Mouse (Mus musculus): ENCODE results near the gene Flii. TPM values are rescaled to one million over a fixed set of nuclear protein-coding genes. Genes with fewer than 3 reads are reported as not detected.

Flii gene
- 100 to 1,000 TPM; 104 to 113 TPM for total RNA-seq (2021)
- long read RNA-seq, experiment 1, full-length matches to known transcripts, result 47 of 76 reads
- long read RNA-seq, experiment 1, partial matches to known transcripts, result 8 of 76 reads
- long read RNA-seq, experiment 1, other reads (novel, unspliced or antisense), result 21 of 76 reads
- long read RNA-seq, experiment 2, full-length matches to known transcripts, result 87 of 138 reads
- long read RNA-seq, experiment 2, partial matches to known transcripts, result 16 of 138 reads
- long read RNA-seq, experiment 2, other reads (novel, unspliced or antisense), result 35 of 138 reads

DNA sequence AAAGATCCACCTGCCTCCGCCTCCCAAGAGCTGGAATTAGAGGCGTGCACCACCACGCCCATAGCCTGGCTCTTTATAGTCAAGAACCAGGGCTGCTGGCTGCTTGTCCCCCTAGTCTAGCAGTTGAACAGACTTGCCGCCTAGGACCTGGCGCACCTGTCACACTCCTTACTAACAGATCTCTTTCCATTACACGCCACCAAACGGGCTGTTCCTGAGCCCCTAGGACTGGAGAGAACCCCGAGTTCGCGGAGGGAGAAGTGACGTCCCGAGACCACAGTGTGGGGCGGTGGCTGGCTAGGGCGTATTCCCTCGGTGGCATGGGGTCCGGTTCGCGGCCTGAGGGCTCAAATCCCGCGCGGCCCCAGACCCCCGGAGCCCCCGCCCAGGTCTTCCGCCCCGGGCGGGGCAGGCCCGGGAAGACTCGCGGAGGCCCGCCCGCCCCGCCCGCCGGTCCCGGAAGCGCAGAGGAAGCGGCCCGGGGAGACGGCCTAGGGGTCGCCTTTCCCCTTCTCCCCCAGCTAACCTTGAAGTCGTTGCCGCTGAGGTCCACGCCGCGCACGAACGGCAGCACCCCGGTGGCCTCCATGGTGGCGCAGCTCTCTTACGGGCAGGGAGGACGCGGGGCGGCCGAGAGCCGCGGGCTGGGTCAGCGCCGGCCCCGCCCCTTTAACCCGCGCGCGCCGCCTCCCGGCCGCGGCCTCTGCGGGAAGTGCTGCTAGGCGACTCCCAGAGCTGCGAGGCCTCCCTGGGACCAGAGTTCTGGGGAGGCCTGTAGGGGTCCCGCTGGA lies at the start of gene Flii:
Gene Flii (minus strand): TSS at position 663 of the 791 bp plus-strand sequence.
- peak; percentile 80 to 83 for DNase-seq (ENCODE audit: low spot score in 2 of 2)

DNA sequence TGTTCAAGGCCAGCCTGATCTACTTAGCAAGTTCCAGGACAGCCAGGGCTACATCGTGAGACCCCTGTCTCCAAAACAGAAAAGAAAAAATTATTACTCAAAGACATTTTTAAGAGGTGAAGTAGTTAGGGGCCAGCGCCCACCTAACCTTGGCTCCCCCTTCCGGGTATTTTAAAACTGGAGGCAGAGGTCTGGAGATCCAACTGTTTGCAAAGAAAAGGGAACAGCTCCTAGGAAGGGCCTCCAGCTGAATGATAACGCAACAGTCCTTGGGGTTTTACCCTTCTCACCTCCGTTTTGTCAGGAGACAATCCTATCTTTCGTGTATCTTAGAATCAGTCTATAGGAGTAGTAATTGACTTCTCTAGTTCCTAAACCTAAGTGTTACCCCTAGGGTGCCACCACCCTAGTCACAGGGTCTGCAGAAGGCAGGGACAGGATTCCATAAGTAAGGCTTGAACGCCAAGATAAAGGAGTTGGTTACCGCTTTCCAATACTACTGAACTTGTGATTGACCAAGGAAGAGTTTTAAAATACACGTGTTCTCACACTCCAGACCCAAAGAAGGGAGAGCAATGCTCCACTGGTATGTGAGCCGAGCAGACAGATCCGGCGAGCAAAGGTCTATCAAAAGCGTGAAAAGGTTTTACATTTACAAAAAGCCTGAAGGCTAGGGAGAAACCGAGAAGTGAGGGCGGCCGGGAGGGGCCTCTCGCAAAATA lies 49.2 kb upstream of the Flii start:
- no peak for DNase-seq (ENCODE audit: low spot score in 2 of 2)

DNA sequence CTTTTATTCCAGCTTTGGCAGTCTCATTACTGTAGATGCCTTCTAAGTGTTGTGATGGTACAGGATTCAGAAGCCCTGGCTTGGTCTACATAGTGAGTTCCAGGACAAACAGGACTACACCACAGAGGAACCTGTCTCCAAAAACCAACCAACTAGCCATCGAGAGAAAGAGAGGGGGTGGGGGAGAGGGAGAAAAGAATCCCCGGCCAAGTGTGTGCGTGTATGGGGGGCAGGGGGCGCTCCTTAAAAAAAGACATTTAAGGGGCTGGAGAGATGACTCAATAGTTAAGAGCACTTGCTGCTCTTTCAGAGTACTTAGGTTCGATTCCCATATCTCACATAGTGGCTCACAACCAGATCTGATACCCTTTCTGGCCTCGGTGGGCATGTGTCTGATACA lies 48.5 kb upstream of the Flii start:
- no peak for DNase-seq (ENCODE audit: low spot score in 2 of 2)

DNA sequence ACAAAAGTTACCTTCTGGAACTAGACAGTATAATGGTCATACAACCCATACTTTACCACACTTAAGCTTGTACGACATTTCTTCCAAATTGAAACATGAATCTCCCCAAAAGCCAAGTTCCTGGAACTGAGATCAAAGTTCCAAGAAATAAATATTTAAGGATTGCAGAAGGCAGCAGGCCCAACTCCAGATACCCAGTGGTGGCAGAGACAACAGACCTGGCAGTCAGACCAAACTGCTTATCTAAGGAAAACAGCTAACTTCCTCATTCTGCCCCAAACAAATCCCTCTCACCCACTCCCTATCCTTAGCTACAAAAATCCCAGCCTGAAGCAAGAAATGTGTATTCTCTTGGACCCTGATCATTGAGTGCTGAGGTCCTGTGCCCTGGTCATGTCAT lies 47.8 kb upstream of the Flii start:
- no peak for DNase-seq (ENCODE audit: low spot score in 2 of 2)

DNA sequence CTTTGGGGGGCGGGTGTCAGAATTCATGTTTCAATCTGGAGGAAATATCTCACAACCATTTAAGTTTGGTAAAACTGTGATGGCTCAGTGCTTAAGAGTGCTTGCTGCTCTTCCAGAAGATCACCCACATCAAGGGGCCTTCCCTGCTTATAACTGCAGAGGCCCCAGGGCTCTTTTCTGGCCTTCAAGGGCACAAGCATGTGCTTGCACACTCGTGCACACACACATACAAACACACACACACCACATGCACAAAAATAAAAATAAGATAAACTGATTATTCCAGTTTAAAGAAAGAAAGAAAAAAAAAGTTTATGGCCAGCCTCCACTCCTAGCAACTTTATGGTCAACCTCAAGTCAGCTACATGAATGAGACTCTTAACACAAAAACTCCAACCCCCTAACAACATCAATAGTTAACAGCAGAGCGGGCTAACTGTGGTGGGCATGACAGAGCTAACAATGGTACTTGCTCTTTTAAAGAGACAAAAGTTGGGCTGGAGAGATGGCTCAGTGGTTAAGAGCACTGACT lies 47.2 kb upstream of the Flii start:
- DNase-seq (ENCODE audit: low spot score in 2 of 2), result no peak

DNA sequence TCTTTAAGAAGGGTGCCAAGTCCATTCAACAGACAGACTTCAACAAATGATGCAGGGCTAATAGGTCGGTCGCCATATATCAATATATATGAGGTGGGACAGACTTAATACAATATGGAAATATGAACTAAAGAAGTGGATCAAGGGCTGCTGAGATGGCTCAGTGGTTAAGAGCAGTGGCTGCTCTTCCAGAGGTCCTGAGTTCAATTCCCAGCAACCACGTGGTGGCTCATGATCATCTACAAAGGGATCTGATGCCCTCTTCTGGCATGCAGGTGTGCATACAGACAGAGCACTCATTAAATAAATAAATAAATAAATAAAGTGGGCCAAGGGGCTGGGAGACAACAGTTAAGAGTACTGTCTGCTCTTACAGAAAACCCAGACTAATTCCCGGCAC lies 45.1 kb upstream of the Flii start:
- DNase-seq (ENCODE audit: low spot score in 2 of 2), result no peak

DNA sequence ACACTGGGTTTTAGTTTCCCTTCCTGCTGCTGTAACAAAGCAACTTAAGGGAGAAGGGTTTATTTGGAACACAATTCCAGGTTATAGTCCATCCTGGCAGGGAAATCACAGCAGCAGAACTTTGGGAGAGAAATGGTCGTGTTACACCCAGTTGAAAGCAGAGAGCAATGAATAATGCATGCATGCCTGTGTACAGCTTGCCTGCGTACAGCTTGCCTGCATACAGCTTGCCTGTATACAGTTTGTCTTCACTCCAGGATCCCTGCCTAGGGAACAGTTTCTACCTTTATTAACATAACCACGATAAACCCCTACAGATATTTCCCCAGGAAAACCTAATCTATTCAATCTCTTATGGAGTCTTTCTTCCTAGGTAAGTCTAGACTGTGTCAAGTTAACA lies 43.7 kb upstream of the Flii start:
- DNase-seq (ENCODE audit: low spot score in 2 of 2), result no peak

DNA sequence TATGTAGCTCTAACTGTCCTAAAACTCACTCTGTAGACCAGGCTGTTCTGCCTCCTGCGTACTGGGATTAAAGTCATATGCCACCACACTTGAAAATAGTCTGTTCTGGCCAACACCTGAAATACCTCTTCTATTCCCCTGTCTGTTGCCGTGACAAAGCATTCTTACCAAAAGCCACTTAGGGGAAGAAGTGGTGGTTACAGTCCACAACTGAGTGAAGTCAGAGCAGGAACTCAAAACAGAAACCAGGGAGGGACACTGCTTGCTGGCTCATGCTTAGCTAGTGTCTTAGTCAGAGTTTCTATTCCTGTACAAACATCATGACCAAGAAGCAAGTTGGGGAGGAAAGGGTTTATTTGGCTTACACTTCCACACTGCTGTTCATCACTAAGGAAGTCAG lies 42.3 kb upstream of the Flii start:
- no peak for DNase-seq (ENCODE audit: low spot score in 2 of 2)

DNA sequence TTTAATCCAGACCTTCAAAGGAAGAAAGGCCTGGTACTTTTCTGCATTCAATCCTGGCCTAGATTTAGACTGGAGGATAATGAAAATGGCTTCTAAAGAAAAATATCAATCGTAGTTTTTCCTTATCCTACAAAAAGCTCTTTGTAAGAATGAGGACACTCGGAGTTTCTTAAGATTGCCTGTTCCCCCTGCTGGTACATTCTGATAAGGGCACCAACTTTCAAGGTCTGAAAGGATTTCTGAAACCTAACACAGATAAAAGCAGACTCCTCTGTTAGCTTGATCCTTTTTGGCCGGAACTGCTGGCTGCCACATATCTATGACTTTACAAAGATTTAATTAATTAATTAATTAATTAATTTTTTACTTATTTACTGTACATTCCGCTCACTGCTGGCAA lies 39.9 kb upstream of the Flii start:
- DNase-seq (ENCODE audit: low spot score in 2 of 2), result no peak

DNA sequence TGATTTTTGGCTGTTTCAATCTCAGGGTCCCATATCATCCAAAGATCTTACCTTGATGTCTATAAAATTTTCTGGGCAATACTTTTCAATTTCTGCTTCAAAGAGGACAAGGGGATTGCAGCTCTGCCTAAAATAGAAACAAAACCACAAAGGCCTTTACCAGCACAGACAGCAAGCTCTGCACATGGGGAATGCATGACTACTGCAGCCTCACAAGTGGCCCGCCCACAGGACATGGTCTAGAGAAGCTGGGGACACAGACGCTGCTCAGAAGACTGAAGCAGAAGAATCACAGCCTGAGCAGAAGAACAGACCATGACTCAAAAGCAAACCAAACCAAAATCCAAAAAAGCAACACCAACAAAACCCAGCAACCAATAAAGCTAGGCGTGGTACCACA lies 34.6 kb upstream of the Flii start:
- no peak for DNase-seq (ENCODE audit: low spot score in 2 of 2)

DNA sequence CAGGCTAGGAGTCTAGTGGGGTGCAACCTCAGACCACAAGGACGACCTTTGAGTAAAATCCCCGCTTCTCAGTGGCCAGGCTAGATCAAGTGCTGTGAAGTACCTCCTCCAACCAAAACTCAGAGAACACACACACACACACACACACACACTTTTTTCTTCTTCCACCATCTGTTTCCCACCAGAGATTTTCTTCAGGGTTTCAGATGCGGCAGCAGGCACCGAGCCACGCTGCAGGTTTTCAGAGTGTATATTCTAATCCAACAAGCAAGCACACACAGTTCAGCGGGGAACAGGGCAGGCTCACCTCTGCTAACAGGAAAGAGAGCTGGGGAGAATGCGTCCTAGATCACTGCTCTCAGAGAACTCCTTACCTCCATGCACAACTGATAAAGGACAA lies 28.5 kb upstream of the Flii start:
- no peak for DNase-seq (ENCODE audit: low spot score in 2 of 2)

DNA sequence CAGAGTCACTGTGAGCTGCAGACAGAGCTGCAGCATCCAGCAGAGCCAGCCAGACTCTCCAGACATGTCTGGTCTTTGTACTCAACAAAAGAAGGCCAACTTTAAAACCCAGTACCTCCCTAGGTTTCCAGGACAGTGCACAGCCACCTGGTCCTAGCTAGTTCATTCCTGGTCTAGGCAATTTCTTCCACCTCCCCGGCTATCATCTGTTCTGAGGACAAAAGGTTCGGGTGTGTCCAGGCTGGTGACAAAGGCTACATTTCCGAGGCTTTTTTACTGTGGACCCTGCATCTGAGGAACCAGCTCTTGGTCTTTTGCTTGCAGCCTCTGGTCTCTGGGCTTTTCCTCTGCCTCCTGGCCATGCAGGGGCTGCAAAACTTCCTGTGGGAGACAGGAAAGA lies 13.3 kb upstream of the Flii start:
- DNase-seq (ENCODE audit: low spot score in 2 of 2), result no peak

DNA sequence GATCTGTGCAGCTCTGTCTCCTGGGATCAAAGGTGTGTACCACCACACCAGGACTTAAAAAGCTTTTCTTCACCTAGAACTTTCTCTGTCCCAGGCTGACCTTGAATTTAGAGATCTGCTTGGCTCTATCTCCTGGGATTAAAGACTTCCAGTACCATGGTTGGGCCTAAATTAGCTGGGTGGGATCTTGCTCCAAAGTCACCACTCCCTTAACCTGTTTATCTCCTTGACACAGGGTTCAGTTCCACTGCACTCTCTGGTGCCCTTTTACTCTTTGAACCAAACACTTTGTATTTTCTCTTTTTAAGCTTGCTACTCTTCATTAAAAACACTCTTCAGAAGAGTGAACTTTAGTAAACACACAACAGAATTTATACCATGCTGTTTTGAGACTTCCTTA lies 10.4 kb upstream of the Flii start:
- DNase-seq (ENCODE audit: low spot score in 2 of 2), result no peak

DNA sequence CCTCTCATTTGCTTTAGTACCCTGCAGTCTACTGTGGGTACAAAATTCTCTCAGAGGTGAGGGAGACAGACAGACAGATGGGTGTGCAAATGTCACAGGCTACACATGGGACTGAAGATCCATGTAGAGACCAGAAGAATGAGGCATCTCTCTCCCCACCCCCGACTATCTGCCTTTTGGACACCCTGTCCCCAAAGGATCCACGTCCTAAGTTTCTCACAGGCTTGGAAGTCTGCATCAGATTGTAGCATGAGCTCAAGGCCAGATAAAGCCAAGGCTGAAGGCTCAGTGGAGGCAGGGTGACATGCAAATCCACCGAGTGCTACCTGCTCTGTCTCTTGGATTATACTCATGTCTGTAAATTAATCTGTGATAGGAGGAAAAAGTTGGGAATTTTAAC lies 9.4 kb upstream of the Flii start:
- DNase-seq (ENCODE audit: low spot score in 2 of 2), result no peak

DNA sequence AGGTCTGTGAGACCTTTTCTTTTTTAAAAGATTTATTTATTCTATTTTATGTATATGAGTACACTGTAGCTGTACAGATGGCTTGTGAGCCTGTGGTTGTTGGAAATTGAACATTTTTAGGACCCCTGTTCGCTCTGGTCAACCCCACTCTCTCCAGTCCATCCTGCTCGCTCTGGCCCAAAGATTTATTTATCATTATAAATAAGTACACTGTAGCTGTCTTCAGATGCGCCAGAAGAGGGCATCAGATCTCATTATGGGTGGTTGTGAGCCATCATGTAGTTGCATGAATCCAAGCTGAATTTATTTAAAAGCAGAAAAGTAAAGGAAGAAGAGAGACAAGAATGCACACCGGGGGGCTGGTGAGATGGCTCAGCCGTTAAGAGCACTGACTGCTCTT lies 8.1 kb upstream of the Flii start:
- DNase-seq (ENCODE audit: low spot score in 2 of 2), result no peak

DNA sequence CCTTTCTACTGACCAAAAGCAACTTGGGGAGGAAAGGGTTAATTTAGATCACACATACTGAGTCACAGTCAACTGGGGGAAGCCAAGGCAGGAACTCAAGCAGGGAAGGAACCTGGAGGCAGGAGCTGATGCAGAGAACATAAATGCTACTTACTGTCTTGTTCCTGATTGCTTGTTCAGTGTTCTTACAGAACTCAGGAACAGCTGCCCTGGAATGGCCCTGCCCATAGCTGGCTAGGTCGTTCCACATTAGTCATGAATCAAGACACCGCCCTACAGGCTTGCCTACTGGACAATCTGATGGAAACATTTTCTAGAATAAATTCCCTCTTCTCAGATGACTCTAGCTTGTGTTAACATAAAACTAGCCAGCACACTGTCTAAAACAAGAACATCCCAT lies 7.1 kb upstream of the Flii start:
- no peak for DNase-seq (ENCODE audit: low spot score in 2 of 2)

DNA sequence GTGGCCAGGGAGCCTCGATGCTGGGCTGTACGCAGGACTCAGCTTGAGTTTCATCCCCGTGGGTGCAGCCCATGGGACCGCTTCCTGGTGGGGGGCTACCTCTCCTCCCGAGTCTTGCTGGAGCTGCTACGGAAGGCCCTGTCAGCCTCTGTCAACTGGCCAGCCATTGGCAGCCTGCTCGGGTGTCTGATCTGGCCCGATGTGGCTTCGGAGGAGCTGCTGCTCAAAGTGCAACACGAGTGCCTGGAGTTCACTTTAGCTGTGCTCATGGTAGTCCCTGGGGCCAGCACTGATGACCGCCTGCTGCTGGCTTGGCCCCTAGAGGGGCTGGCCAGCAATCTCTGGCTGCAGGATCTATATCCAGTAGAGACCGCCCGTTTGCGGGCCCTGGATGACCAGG lies 4.2 kb upstream of the Flii start:
- no peak for DNase-seq (ENCODE audit: low spot score in 2 of 2)

DNA sequence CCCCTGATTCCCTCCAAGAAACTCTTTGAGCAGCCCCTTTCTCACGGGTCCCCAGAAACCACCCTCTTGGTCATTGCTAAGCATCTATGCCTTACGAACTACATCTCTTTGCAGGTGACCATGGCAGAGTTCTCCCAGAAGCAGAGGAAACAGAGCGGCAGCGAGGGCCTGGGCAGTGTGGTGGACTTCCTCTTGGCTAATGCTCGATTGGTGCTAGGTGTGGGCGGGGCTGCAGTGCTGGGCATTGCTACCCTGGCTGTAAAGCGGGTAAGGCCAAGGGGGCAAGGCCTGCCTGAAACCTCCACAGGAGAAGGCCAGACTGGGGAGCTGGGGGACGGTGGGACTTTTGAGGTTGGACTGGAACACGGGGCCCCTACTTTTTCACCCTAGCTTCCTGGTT lies 3.1 kb upstream of the Flii start:
- DNase-seq (ENCODE audit: low spot score in 2 of 2), result no peak

DNA sequence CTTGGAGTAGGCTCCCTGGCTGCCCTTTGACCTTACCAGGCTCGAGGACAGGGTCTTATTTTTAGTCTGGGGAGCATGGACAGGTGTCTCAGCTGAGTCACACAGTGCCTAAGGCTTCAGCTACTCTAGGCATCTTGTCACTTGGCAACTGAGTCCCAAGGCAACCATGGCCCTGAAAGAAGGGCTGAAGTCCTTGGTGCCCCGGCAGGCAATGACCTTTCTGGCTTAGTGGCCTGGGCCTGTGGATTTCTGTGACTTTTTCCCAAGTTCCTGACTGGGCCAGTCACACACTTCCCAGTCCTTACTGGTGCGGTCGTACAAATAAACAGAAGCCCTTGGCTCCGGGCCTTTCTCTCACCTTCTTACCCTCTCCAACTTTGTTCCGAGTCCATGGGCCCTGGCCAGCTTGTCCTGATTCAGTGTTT lies 2.2 kb upstream of the Flii start:
- no peak for DNase-seq (ENCODE audit: low spot score in 2 of 2)

DNA sequence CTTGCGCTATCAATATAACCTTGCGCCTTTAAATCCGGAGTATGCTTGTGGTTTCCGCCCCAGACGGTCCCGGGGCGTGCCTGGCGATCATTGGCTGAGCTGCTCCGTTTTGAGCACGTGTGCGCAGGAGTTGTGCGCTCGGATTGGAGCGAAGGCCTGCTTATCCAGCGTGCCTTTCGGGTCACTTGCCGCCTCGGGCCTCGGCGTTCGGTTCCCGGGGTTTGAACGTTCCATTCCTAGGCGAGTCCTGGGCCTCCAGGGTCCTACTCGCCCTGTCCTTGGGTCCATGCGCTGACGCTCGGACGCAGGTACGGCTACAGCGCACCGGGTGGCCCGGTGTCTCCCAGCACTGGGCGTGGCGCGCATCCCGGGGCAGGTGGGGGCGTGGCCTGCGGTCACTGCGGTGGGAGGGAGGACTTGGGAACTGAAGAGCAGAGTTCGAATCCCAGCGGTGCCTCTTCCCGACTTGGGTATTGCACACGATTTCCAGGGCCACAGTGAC lies 1.2 kb upstream of the Flii start, which contains the start of gene Mief2:
Gene Mief2 (plus strand): TSS at position 139 of the 502 bp plus-strand sequence.
- peak; percentile 83 to 94 for DNase-seq (ENCODE audit: low spot score in 2 of 2)

DNA sequence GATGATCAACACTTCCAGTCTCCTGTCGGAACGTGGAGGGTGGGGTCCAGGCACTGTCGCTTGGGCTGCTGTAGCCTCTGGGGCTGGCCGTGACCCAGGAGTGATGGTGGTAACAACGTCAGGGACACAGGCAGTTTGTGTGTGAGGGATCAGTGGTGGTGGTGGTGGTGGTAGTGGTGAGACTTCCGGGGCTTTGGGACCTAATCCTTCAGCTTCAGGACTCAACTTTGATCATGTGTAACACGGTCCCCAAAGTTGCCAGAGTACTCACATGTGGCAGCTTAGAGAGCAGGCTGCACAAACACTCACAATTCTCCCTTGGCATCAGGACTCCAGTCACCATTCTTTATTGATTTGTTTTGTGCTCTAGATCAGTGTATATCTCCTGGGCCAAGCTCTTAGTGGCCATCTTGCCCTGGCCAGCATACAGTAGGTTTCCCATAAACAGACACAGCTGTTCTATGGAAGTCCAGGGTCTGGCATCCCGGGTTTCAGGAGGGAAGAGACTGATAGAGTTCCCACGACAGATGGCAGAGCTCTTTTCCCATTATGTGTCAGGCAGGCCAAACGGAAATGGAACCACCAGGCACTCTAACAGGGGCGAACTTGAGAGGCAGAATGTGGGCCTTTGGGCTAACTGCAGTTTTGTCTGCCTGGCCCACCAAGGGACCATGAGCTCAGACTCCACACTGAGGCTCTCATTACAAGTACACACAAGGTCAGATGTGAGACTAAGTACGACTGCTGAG lies 503 bp upstream of the Flii start:
- no peak for DNase-seq (ENCODE audit: low spot score in 2 of 2)

Data from gastrocnemius, postnatal 4 days (tissue).